Comparison of ENCODE assay signal across 8 mouse cellular contexts in genomic region chr7:25219756-25220456, GRCm38 (mm10). TPM values are rescaled to one million over a fixed set of nuclear protein-coding genes. Genes with fewer than 3 reads are reported as not detected.
DNase-seq lines count a peak whose midpoint lies in the region; ATAC-seq and TF ChIP-seq lines count a peak whose summit lies in the region.

No protein-coding gene starts in this region.

- H3K27me3 ChIP-seq in C2C12 (ENCODE audit: control insufficient read depth, insufficient read depth, insufficient read length), result no peaks in the 10 kb centered on the region
- H3K27me3 ChIP-seq in erythroblast, embryonic 14.5 days (ENCODE audit: control insufficient read depth), result no peaks in the 10 kb centered on the region
- H3K27me3 ChIP-seq in heart, embryonic 12.5 days (replicated peaks), result no peaks in the 10 kb centered on the region
- no peaks in the 10 kb centered on the region for H3K27me3 ChIP-seq in kidney, postnatal 0 days (ENCODE audit: insufficient read depth, low read length)
- H3K27me3 ChIP-seq in liver, embryonic 11.5 days (replicated peaks; ENCODE audit: control insufficient read depth, insufficient read depth, low read length), result no peaks in the 10 kb centered on the region
- H3K27me3 ChIP-seq in stomach, embryonic 14.5 days (ENCODE audit: control insufficient read depth, insufficient read depth, low read length), result no peaks in the 10 kb centered on the region

- no peaks in the 10 kb centered on the region for H3K36me3 ChIP-seq in C2C12 (ENCODE audit: control insufficient read depth, insufficient read depth)
- H3K36me3 ChIP-seq in erythroblast, embryonic 14.5 days (ENCODE audit: control insufficient read depth), result peaks cover 70% of the 10 kb centered on the region
- peaks cover 20% of the 10 kb centered on the region for H3K36me3 ChIP-seq in heart, embryonic 12.5 days
- H3K36me3 ChIP-seq in kidney, postnatal 0 days (ENCODE audit: insufficient read depth, low read length), result peaks cover 7% of the 10 kb centered on the region; the same call in 1 of the 2 replicates
- peaks cover 10% of the 10 kb centered on the region for H3K36me3 ChIP-seq in liver, embryonic 11.5 days (ENCODE audit: control insufficient read depth, insufficient read depth, low read length)
- peaks cover under 1% of the 10 kb centered on the region for H3K36me3 ChIP-seq in stomach, embryonic 14.5 days (ENCODE audit: control insufficient read depth, insufficient read depth, low read length)

- H3K9ac ChIP-seq in heart, embryonic 12.5 days, result peak overlapping the region; percentile 75
- H3K9ac ChIP-seq in kidney, postnatal 0 days (ENCODE audit: low read depth, low read length), result peak overlapping the region; percentile 74
- peak overlapping the region; percentile 89 for H3K9ac ChIP-seq in liver, embryonic 11.5 days (ENCODE audit: low read depth, low read length)
- H3K9ac ChIP-seq in stomach, embryonic 14.5 days (replicated peaks; ENCODE audit: low read depth, low read length), result peak overlapping the region; percentile 18; the same call in 1 of the 2 replicates

- H3K27ac ChIP-seq in heart, embryonic 12.5 days (ENCODE audit: poor library complexity, severe bottlenecking), result peak overlapping the region; percentile 88
- H3K27ac ChIP-seq in kidney, postnatal 0 days, result peak overlapping the region; percentile 83
- H3K27ac ChIP-seq in liver, embryonic 11.5 days (ENCODE audit: low read depth, low read length), result peak overlapping the region; percentile 97
- peak overlapping the region; percentile 74; the same call in 1 of the 2 replicates for H3K27ac ChIP-seq in stomach, embryonic 14.5 days (ENCODE audit: low read length)

- DNase-seq in brain, embryonic 14.5 days (ENCODE audit: low read depth), result peak; percentile 98
- peak; percentile 97 for DNase-seq in kidney, postnatal 0 days (ENCODE audit: low spot score)
- peak; percentile 91 for DNase-seq in liver, embryonic 11.5 days (ENCODE audit: low spot score)
- peak; percentile 99 for DNase-seq in naive thymus-derived CD4-positive, alpha-beta T cell, adult 2 months (ENCODE audit: low read depth)

- H3K4me3 ChIP-seq in C2C12 (ENCODE audit: insufficient read depth, poor library complexity, severe bottlenecking), result peak overlapping the region; percentile 56
- H3K4me3 ChIP-seq in erythroblast, embryonic 14.5 days (replicated peaks), result peak overlapping the region; percentile 68
- H3K4me3 ChIP-seq in heart, embryonic 12.5 days, result peak overlapping the region; percentile 69
- H3K4me3 ChIP-seq in kidney, postnatal 0 days (replicated peaks; ENCODE audit: low read depth, low read length), result peak overlapping the region; percentile 64
- peak overlapping the region; percentile 88 for H3K4me3 ChIP-seq in liver, embryonic 11.5 days (ENCODE audit: low read depth, low read length)
- H3K4me3 ChIP-seq in stomach, embryonic 14.5 days (ENCODE audit: low read depth, low read length), result peak overlapping the region; percentile 52

- H3K79me2 ChIP-seq in C2C12 (ENCODE audit: control insufficient read depth, insufficient read depth), result peaks cover 26% of the 10 kb centered on the region

- no peaks in the 10 kb centered on the region for H3K9me3 ChIP-seq in erythroblast, embryonic 14.5 days (ENCODE audit: control insufficient read depth, low read length)
- no peaks in the 10 kb centered on the region for H3K9me3 ChIP-seq in heart, embryonic 12.5 days (replicated peaks)
- no peaks in the 10 kb centered on the region for H3K9me3 ChIP-seq in kidney, postnatal 0 days (replicated peaks; ENCODE audit: low read length)
- H3K9me3 ChIP-seq in liver, embryonic 11.5 days (ENCODE audit: control insufficient read depth, low read length), result no peaks in the 10 kb centered on the region
- H3K9me3 ChIP-seq in stomach, embryonic 14.5 days (ENCODE audit: control insufficient read depth, low read depth, low read length), result no peaks in the 10 kb centered on the region

- peak overlapping the region; percentile 44 for H3ac ChIP-seq in C2C12 (ENCODE audit: control insufficient read depth, insufficient read length, low read depth)

- H3K4me1 ChIP-seq in erythroblast, embryonic 14.5 days (ENCODE audit: control insufficient read depth), result peaks cover 77% of the 10 kb centered on the region
- peaks cover 30% of the 10 kb centered on the region for H3K4me1 ChIP-seq in heart, embryonic 12.5 days (replicated peaks)
- peaks cover 15% of the 10 kb centered on the region for H3K4me1 ChIP-seq in kidney, postnatal 0 days (replicated peaks; ENCODE audit: insufficient read depth, low read length)
- peaks cover 35% of the 10 kb centered on the region for H3K4me1 ChIP-seq in liver, embryonic 11.5 days (replicated peaks; ENCODE audit: control insufficient read depth, insufficient read depth, low read length)
- peaks cover 25% of the 10 kb centered on the region for H3K4me1 ChIP-seq in stomach, embryonic 14.5 days (ENCODE audit: control insufficient read depth, insufficient read depth, low read length)

- peaks cover 11% of the 10 kb centered on the region for H3K79me3 ChIP-seq in C2C12 (ENCODE audit: low read depth)

- 2% methylated on average over 31 of the region's 31 CpGs for WGBS in heart, embryonic 12.5 days
- WGBS in kidney, postnatal 0 days, result 3% methylated on average over 31 of the region's 31 CpGs
- 3% methylated on average over 31 of the region's 31 CpGs for WGBS in liver, embryonic 11.5 days
- WGBS in stomach, embryonic 14.5 days, result 3% methylated on average over 31 of the region's 31 CpGs

- H3K4me2 ChIP-seq in heart, embryonic 12.5 days, result peak overlapping the region; percentile 94
- peak overlapping the region; percentile 87 for H3K4me2 ChIP-seq in kidney, postnatal 0 days (ENCODE audit: low read length)
- peak overlapping the region; percentile 90 for H3K4me2 ChIP-seq in liver, embryonic 11.5 days
- peak overlapping the region; percentile 87 for H3K4me2 ChIP-seq in stomach, embryonic 14.5 days (replicated peaks; ENCODE audit: low read depth, low read length)

- no peak for TF ChIP-seq CTCF in C2C12 (IDR thresholded peaks at IDR 0.05; ENCODE audit: control insufficient read depth, insufficient read depth, insufficient read length)
- TF ChIP-seq CTCF in brain, embryonic 14.5 days (IDR thresholded peaks at IDR 0.05; ENCODE audit: borderline replicate concordance, extremely low read depth, insufficient read depth, insufficient read length), result no peak
- TF ChIP-seq CTCF in kidney, postnatal 0 days (IDR thresholded peaks at IDR 0.05; ENCODE audit: low read depth), result no peak

- ATAC-seq in heart, embryonic 12.5 days (ENCODE audit: insufficient number of reproducible peaks, low FRiP score), result peak; percentile 83
- peak; percentile 74 for ATAC-seq in kidney, postnatal 0 days (replicated peaks; ENCODE audit: low FRiP score, low read depth)
- ATAC-seq in liver, embryonic 11.5 days (replicated peaks; ENCODE audit: low FRiP score), result peak; percentile 76
- ATAC-seq in stomach, embryonic 14.5 days (ENCODE audit: insufficient number of reproducible peaks, insufficient read depth, low FRiP score, low read depth), result peak; percentile 72

- no peak for TF ChIP-seq POLR2A in brain, embryonic 14.5 days (IDR thresholded peaks at IDR 0.05; ENCODE audit: borderline replicate concordance, extremely low read depth, insufficient read depth, insufficient read length, poor library complexity, severe bottlenecking)

RNA-seq across cellular contexts. Expression of gene Dedd2, which starts 0.5 kb away (rescaled TPM):
- 5.3 TPM for polyA plus RNA-seq in C2C12 (2012; fragmentation: generic; extraction: Trizol)
- polyA plus RNA-seq in brain, embryonic 14.5 days (2012; rRNA removed), result 19.1 and 19.7 TPM in 2 replicates
- polyA plus RNA-seq in erythroblast, embryonic 14.5 days (2012), result 50.4 and 51.9 TPM in 2 replicates
- polyA plus RNA-seq in heart, embryonic 12.5 days (2016; fragmentation: Nextera tagmentation; extraction: Ambion mirVana), result 8.2 and 9.5 TPM in 2 replicates
- polyA plus RNA-seq in kidney, postnatal 0 days (2015; fragmentation: Nextera tagmentation; extraction: Ambion mirVana), result 13.9 and 15.6 TPM in 2 replicates
- polyA plus RNA-seq in liver, embryonic 11.5 days (2014; fragmentation: Nextera tagmentation; extraction: Ambion mirVana), result 19.6 and 21.1 TPM in 2 replicates
- polyA plus RNA-seq in stomach, embryonic 14.5 days (2014; fragmentation: Nextera tagmentation; extraction: Ambion mirVana), result 7.5 and 8.7 TPM in 2 replicates

RNA-seq across cellular contexts. Expression of gene Zfp526, which starts 1.3 kb away (rescaled TPM):
- polyA plus RNA-seq in C2C12 (2012; fragmentation: generic; extraction: Trizol), result 5.4 TPM
- 9.0 and 10.0 TPM in 2 replicates for polyA plus RNA-seq in brain, embryonic 14.5 days (2012; rRNA removed)
- 1.1 and 1.5 TPM in 2 replicates for polyA plus RNA-seq in erythroblast, embryonic 14.5 days (2012)
- polyA plus RNA-seq in heart, embryonic 12.5 days (2016; fragmentation: Nextera tagmentation; extraction: Ambion mirVana), result 2.3 and 2.5 TPM in 2 replicates
- 1.9 and 2.1 TPM in 2 replicates for polyA plus RNA-seq in kidney, postnatal 0 days (2015; fragmentation: Nextera tagmentation; extraction: Ambion mirVana)
- 4.0 and 4.2 TPM in 2 replicates for polyA plus RNA-seq in liver, embryonic 11.5 days (2014; fragmentation: Nextera tagmentation; extraction: Ambion mirVana)
- 3.7 and 4.2 TPM in 2 replicates for polyA plus RNA-seq in stomach, embryonic 14.5 days (2014; fragmentation: Nextera tagmentation; extraction: Ambion mirVana)

RNA-seq across cellular contexts. Expression of gene Gsk3a, which starts 17.7 kb away (rescaled TPM):
- polyA plus RNA-seq in C2C12 (2012; fragmentation: generic; extraction: Trizol), result 87.3 TPM
- 224 and 265 TPM in 2 replicates for polyA plus RNA-seq in brain, embryonic 14.5 days (2012; rRNA removed)
- 30.9 and 31.8 TPM in 2 replicates for polyA plus RNA-seq in erythroblast, embryonic 14.5 days (2012)
- polyA plus RNA-seq in heart, embryonic 12.5 days (2016; fragmentation: Nextera tagmentation; extraction: Ambion mirVana), result 12.1 and 12.7 TPM in 2 replicates
- 7.8 and 9.8 TPM in 2 replicates for polyA plus RNA-seq in kidney, postnatal 0 days (2015; fragmentation: Nextera tagmentation; extraction: Ambion mirVana)
- 11.0 and 13.0 TPM in 2 replicates for polyA plus RNA-seq in liver, embryonic 11.5 days (2014; fragmentation: Nextera tagmentation; extraction: Ambion mirVana)
- 14.7 and 15.9 TPM in 2 replicates for polyA plus RNA-seq in stomach, embryonic 14.5 days (2014; fragmentation: Nextera tagmentation; extraction: Ambion mirVana)

RNA-seq across cellular contexts. Expression of gene Erf, which starts 30.7 kb away (rescaled TPM):
- 61.8 TPM for polyA plus RNA-seq in C2C12 (2012; fragmentation: generic; extraction: Trizol)
- 20.2 and 28.4 TPM in 2 replicates for polyA plus RNA-seq in brain, embryonic 14.5 days (2012; rRNA removed)
- 3.2 and 3.6 TPM in 2 replicates for polyA plus RNA-seq in erythroblast, embryonic 14.5 days (2012)
- polyA plus RNA-seq in heart, embryonic 12.5 days (2016; fragmentation: Nextera tagmentation; extraction: Ambion mirVana), result 17.6 and 20.4 TPM in 2 replicates
- polyA plus RNA-seq in kidney, postnatal 0 days (2015; fragmentation: Nextera tagmentation; extraction: Ambion mirVana), result 12.7 and 18.6 TPM in 2 replicates
- 13.8 and 16.4 TPM in 2 replicates for polyA plus RNA-seq in liver, embryonic 11.5 days (2014; fragmentation: Nextera tagmentation; extraction: Ambion mirVana)
- polyA plus RNA-seq in stomach, embryonic 14.5 days (2014; fragmentation: Nextera tagmentation; extraction: Ambion mirVana), result 25.8 and 27.7 TPM in 2 replicates

RNA-seq across cellular contexts. Expression of gene Pou2f2, which starts 40.4 kb away (rescaled TPM):
- 0.02 TPM for polyA plus RNA-seq in C2C12 (2012; fragmentation: generic; extraction: Trizol)
- 44.6 and 57.5 TPM in 2 replicates for polyA plus RNA-seq in brain, embryonic 14.5 days (2012; rRNA removed)
- polyA plus RNA-seq in erythroblast, embryonic 14.5 days (2012), result 0.29 and 0.33 TPM in 2 replicates
- 0.54 and 0.81 TPM in 2 replicates for polyA plus RNA-seq in heart, embryonic 12.5 days (2016; fragmentation: Nextera tagmentation; extraction: Ambion mirVana)
- polyA plus RNA-seq in kidney, postnatal 0 days (2015; fragmentation: Nextera tagmentation; extraction: Ambion mirVana), result 0.45 and 0.59 TPM in 2 replicates
- 2.2 and 3.2 TPM in 2 replicates for polyA plus RNA-seq in liver, embryonic 11.5 days (2014; fragmentation: Nextera tagmentation; extraction: Ambion mirVana)
- 1.8 and 2.3 TPM in 2 replicates for polyA plus RNA-seq in stomach, embryonic 14.5 days (2014; fragmentation: Nextera tagmentation; extraction: Ambion mirVana)

Comparison
In these comparisons a context has a peak if more than half of its experiments do, and no peak if none do; other contexts are left out.
1. Peak in every context shown above with its lines: DNase-seq, ATAC-seq, H3K4me3 ChIP-seq and H3K27ac ChIP-seq.
2. H3K9ac ChIP-seq: peak in every context shown above with its lines; median percentile 89 in liver, embryonic 11.5 days; 75 in heart, embryonic 12.5 days; 74 in kidney, postnatal 0 days; 18 in stomach, embryonic 14.5 days.